Mouse (Mus musculus) limb, embryonic 15.5 days (tissue): ENCODE results near the gene Fam47c. TPM values are rescaled to one million over a fixed set of nuclear protein-coding genes. Genes with fewer than 3 reads are reported as not detected.

Experiments
- ATAC-seq: fragments of 200-750 bp; cut with Nextera tagmentation; 2 replicates; pipeline ENCODE4 v1.8.0; 2017; ENCODE audit warnings: low read depth, moderate TSS enrichment; ENCODE audit not compliant: insufficient number of reproducible peaks, low FRiP score, low TSS enrichment
- H3K27ac ChIP-seq: fragments of 300-500 bp; sonication (generic); 2 replicates; pipeline ENCODE4 v1.5.1; 2015; ENCODE audit warnings: moderate library complexity, mild to moderate bottlenecking, inconsistent platforms
- H3K27me3 ChIP-seq: fragments of 300-500 bp; sonication (generic); 2 replicates; pipeline ENCODE4 v1.6.1; 2015; ENCODE audit warnings: inconsistent platforms
- H3K36me3 ChIP-seq: fragments of 300-500 bp; sonication (generic); 2 replicates; pipeline ENCODE4 v1.6.1; 2015; ENCODE audit warnings: inconsistent platforms
- H3K4me1 ChIP-seq: fragments of 300-500 bp; sonication (generic); 2 replicates; pipeline ENCODE4 v1.6.1; 2015; ENCODE audit warnings: inconsistent platforms
- H3K4me2 ChIP-seq: fragments of 300-500 bp; sonication (generic); 2 replicates; pipeline ENCODE4 v1.6.1; 2015; ENCODE audit warnings: mild to moderate bottlenecking, inconsistent platforms
- H3K4me3 ChIP-seq: fragments of 300-500 bp; sonication (generic); 2 replicates; pipeline ENCODE4 v1.5.1; 2015; ENCODE audit warnings: mild to moderate bottlenecking, inconsistent platforms
- H3K9ac ChIP-seq: fragments of 300-500 bp; sonication (generic); 2 replicates; pipeline ENCODE4 v1.6.1; 2015; ENCODE audit warnings: inconsistent platforms
- H3K9me3 ChIP-seq: fragments of 300-500 bp; sonication (generic); 2 replicates; pipeline ENCODE4 v1.6.1; 2016; ENCODE audit warnings: inconsistent platforms
- WGBS: fragments of 180-500 bp; shearing (Covaris S2); methylation state at CpG from one replicate; pipeline ENCODE4 v1.1.7; 2015; 5-methylcytosine and 5-hydroxymethylcytosine counted together
- polyA plus RNA-seq: library from polyadenylated mRNA; unstranded; fragments of >200 nt; fragmentation: Nextera tagmentation; extraction: Ambion mirVana; gene quantifications from 2 replicates; pipeline ENCODE4 v1.2.1, GENCODE M21; 2015

The Fam47c gene
- not detected in 2 replicates for polyA plus RNA-seq

DNA sequence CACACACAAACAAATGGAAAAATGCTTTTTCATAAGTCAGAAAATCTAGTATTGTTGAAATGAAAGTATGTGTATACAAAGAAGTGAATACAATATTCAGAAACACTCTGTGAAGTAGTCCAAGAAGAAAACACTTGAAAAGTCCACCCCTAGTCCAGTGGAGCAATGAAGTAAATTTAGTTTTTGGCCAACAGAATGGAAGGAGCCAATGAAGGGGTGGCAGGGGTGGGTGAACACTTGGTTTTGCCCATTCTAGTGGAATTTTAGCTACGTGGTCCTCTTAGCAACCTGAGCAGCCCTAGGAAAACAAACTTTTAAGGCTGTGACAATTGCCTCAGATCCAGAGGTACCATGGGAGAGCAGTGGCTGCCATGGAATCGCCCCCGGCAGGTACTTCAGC lies at the start of gene Fam47c:
Fam47c (plus strand) TSS at position 301 of the 400 bp plus-strand sequence.
- Histone ChIP-seq H3K4me1 (no peaks in the 10 kb centered on the region), H3K9ac (no peak within 1 kb of the TSS), H3K4me3 (no peak within 1 kb of the TSS), H3K9me3 (no peaks in the 10 kb centered on the region), H3K27ac (no peak within 1 kb of the TSS), H3K4me2 (no peak within 1 kb of the TSS), H3K27me3 (no peaks in the 10 kb centered on the region), H3K36me3 (no peaks in the 10 kb centered on the region)
- ATAC-seq: no peak
- 90% methylated on average over 3 of the region's 3 CpGs for WGBS

DNA sequence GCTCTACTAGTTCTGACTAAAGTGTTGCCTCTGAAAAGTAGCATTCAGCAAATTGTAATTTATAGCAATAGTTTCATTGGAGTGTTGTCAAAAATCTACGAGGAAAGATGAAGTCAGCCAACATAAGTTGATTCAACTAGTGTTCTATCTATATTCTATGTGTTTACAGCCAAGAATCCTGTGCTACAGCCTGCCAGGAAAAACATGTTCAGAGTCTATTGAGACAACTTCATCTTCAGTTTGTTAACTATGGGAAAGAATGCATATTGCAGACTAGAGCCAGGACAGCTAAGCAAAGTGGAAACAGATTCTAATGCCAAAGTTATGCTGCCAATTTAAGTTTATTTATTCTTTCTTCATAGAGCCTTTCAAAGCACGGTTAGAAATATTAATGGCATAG lies 31.8 kb downstream of the Fam47c start:
- WGBS: 45% methylated on average over 2 of the region's 2 CpGs
- H3K9me3 ChIP-seq: no peaks in the 10 kb centered on the region
- H3K27me3 ChIP-seq: no peaks in the 10 kb centered on the region
- H3K27ac ChIP-seq: no peak overlapping the region
- ATAC-seq: no peak
- H3K36me3 ChIP-seq: no peaks in the 10 kb centered on the region
- no peak overlapping the region for H3K9ac ChIP-seq
- no peak overlapping the region for H3K4me3 ChIP-seq
- H3K4me2 ChIP-seq: no peak overlapping the region
- H3K4me1 ChIP-seq: no peaks in the 10 kb centered on the region

DNA sequence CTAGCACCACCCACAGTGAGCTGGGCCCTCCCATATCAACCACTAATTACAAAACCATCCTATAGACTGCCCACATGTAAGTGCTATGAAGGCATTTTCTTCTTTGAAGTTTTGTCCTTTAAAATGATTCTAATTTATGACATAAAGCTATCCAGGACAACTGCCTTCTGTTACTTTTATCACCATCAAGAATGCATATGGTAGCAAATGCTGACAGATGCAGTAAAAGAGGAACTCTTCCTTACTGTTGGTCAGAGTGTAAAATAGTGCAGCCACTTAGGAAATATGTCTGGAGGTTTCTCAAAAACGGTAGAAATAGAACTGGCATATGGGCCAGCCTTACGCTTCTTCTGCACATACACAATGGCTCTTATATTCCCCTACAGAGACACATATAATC lies 39.5 kb downstream of the Fam47c start:
- Histone ChIP-seq H3K27ac (no peak overlapping the region), H3K4me1 (no peaks in the 10 kb centered on the region), H3K4me2 (no peak overlapping the region), H3K36me3 (no peaks in the 10 kb centered on the region), H3K9me3 (no peaks in the 10 kb centered on the region), H3K9ac (no peak overlapping the region), H3K4me3 (no peak overlapping the region), H3K27me3 (no peaks in the 10 kb centered on the region)
- ATAC-seq: no peak
- 67% methylated on average over 2 of the region's 2 CpGs for WGBS

Other genes with a start within 250 kb of the Fam47c start
- gene Prrg1, start 153.9 kb upstream of the Fam47c start, polyA plus RNA-seq: 15.0 and 15.8 TPM in 2 replicates